Mouse (Mus musculus) heart, adult 2 months (tissue): ENCODE measurements around the gene Tcf12. TPM values are rescaled to one million over a fixed set of nuclear protein-coding genes. Genes with fewer than 3 reads are reported as not detected.

ENCODE experiments used
- DNase-seq, 2 experiments: peaks; one replicate each; pipeline ENCODE4 v3.0.0; 2021
- H3K27ac ChIP-seq: fragments of 200-600 bp; 2 replicates; pipeline ENCODE4 v1.8.1; 2022
- H3K27me3 ChIP-seq: fragments of 200-500 bp; 2 replicates; pipeline ENCODE4 v1.6.1; 2012; ENCODE audit warnings: mild to moderate bottlenecking, low read length, inconsistent platforms, mixed read lengths; ENCODE audit not compliant: control insufficient read depth, insufficient read depth
- H3K36me3 ChIP-seq: fragments of 200-500 bp; 2 replicates; pipeline ENCODE4 v1.6.1; 2012; ENCODE audit warnings: low read length, inconsistent platforms; ENCODE audit not compliant: control insufficient read depth, insufficient read depth
- H3K4me1 ChIP-seq: fragments of 200-500 bp; 2 replicates; pipeline ENCODE4 v1.6.1; 2011; ENCODE audit warnings: low read length; ENCODE audit not compliant: control insufficient read depth, insufficient read depth
- H3K4me3 ChIP-seq: fragments of 200-600 bp; 2 replicates; pipeline ENCODE4 v1.8.1; 2022
- H3K79me2 ChIP-seq: fragments of 200-500 bp; replicated peaks from 2 replicates; pipeline ENCODE4 v1.6.1; 2012; ENCODE audit warnings: mild to moderate bottlenecking, inconsistent platforms, low read length, moderate library complexity, mixed read lengths; ENCODE audit not compliant: control insufficient read depth, insufficient read depth
- H3K9ac ChIP-seq: fragments of 200-500 bp; 2 replicates; pipeline ENCODE4 v1.6.1; 2012; ENCODE audit warnings: low read depth, mild to moderate bottlenecking, control low read depth, inconsistent platforms, low read length, mixed read lengths
- CTCF ChIP-seq: fragments of 200-600 bp; IDR thresholded peaks from 2 replicates; pipeline ENCODE4 v1.8.1; 2022; ENCODE audit warnings: antibody characterized with exemption, mild to moderate bottlenecking, moderate library complexity
- EP300 ChIP-seq: fragments of 200-500 bp; IDR thresholded peaks from 2 replicates; pipeline ENCODE4 v1.6.1; 2011; ENCODE audit warnings: low read depth, low read length, control low read depth; ENCODE audit not compliant: insufficient read depth
- POLR2A ChIP-seq: fragments of 200-500 bp; IDR thresholded peaks from 2 replicates; pipeline ENCODE4 v1.6.1; 2011; ENCODE audit warnings: mild to moderate bottlenecking, low read depth, low read length, control low read depth; ENCODE audit not compliant: insufficient read depth
- WGBS: fragments of 180-500 bp; shearing (Covaris S2); methylation state at CpG from one replicate; pipeline ENCODE4 v1.1.7; 2018; 5-methylcytosine and 5-hydroxymethylcytosine counted together
- intact Hi-C: fragments of 180-260 bp; cut with DNase I; formaldehyde crosslinking; loops from one replicate; pipeline ENCODE4 v1.15.1; 2025
- polyA plus RNA-seq: library from polyadenylated mRNA; depleted of rRNA; stranded (reverse); fragments of >200 nt; gene quantifications from 2 replicates; pipeline ENCODE4 v1.2.3, GENCODE M21; 2012
- total RNA-seq, 2 experiments: library from RNA; stranded (reverse); gene quantifications; 2 replicates each; pipeline ENCODE4 v1.2.3; 2021

Tcf12 gene
- total and polyA plus RNA-seq, 3 experiments: 29.7 to 38.0 (median 33.9) TPM

- Histone ChIP-seq H3K4me1 (peaks cover 10% of the 10 kb centered on the region), H3K27ac (no peak overlapping the region), H3K36me3 (peaks cover 23% of the 10 kb centered on the region), H3K79me2 (no peaks in the 10 kb centered on the region), H3K4me3 (no peak overlapping the region), H3K9ac (no peak overlapping the region), H3K27me3 (no peaks in the 10 kb centered on the region)
- 72% methylated on average over 6 of the region's 6 CpGs for WGBS
- TF ChIP-seq EP300 (no peak), CTCF (no peak), POLR2A (no peak)
- DNase-seq: no peak
- intact Hi-C loops: loop anchor here (5.0 kb wide), 1 partner anchor 79 kb away; no protein-coding TSS in a partner anchor
Measured at GRCm38 (mm10) chr9:71976034-71976433, 135.6 kb downstream of the Tcf12 start.

GRCm38 (mm10) chr9:71975141-71975540, 136.5 kb downstream of the Tcf12 start:
- DNase-seq: no peak
- no peak overlapping the region for H3K4me3 ChIP-seq
- TF ChIP-seq CTCF: no peak
- TF ChIP-seq EP300: no peak
- no peak for TF ChIP-seq POLR2A
- peaks cover 7% of the 10 kb centered on the region for H3K4me1 ChIP-seq
- peaks cover 18% of the 10 kb centered on the region for H3K36me3 ChIP-seq
- H3K9ac ChIP-seq: no peak overlapping the region
- intact Hi-C loops: loop anchor here (5.0 kb wide), 1 partner anchor 78 kb away; no protein-coding TSS in a partner anchor
- H3K79me2 ChIP-seq: no peaks in the 10 kb centered on the region
- 68% methylated on average over 4 of the region's 4 CpGs for WGBS
- peak overlapping the region; percentile 55 for H3K27ac ChIP-seq
- H3K27me3 ChIP-seq: no peaks in the 10 kb centered on the region

DNA sequence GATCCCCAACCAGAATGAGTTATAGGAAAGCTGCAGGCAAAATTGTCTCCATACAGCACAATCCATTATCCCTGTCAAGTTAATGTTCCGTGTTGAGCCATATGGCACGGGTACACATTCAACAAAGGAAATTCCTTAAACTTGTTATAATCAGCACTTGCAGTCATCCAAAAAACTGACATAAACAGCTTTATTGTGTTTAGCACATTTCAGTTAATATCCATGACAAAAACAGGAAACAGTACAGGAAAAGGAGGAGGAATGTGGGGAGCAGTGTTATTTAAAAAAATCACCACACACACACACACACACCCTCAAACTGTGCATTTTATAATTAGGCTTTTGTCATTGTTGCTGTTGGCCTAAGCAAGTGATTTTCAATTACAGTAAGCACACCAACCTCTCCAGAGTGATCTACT, 137.1 kb downstream of the Tcf12 start:
- no peak for DNase-seq
- H3K27ac ChIP-seq: peak overlapping the region; percentile 55
- H3K79me2 ChIP-seq: no peaks in the 10 kb centered on the region
- TF ChIP-seq POLR2A: no peak
- TF ChIP-seq EP300: no peak
- TF ChIP-seq CTCF: no peak
- no peak overlapping the region for H3K4me3 ChIP-seq
- peaks cover 7% of the 10 kb centered on the region for H3K4me1 ChIP-seq
- H3K9ac ChIP-seq: no peak overlapping the region
- WGBS: 35% methylated on average over 2 of the region's 2 CpGs
- H3K27me3 ChIP-seq: no peaks in the 10 kb centered on the region
- intact Hi-C loops: no loop called here
- H3K36me3 ChIP-seq: peaks cover 18% of the 10 kb centered on the region

GRCm38 (mm10) chr9:71964039-71964438, 147.6 kb downstream of the Tcf12 start:
- Histone ChIP-seq H3K36me3 (no peaks in the 10 kb centered on the region), H3K9ac (no peak overlapping the region), H3K27me3 (no peaks in the 10 kb centered on the region), H3K79me2 (no peaks in the 10 kb centered on the region), H3K4me3 (no peak overlapping the region), H3K4me1 (peaks cover 3% of the 10 kb centered on the region), H3K27ac (no peak overlapping the region)
- intact Hi-C loops: no loop called here
- DNase-seq: no peak
- TF ChIP-seq EP300 (no peak), POLR2A (no peak), CTCF (no peak)
- 83% methylated on average over 4 of the region's 4 CpGs for WGBS

GRCm38 (mm10) chr9:71960026-71960396, 151.7 kb downstream of the Tcf12 start:
- intact Hi-C loops: no loop called here
- H3K4me3 ChIP-seq: peak overlapping the region; percentile 34
- H3K79me2 ChIP-seq: no peaks in the 10 kb centered on the region
- peak overlapping the region; percentile 72 for H3K27ac ChIP-seq
- H3K9ac ChIP-seq: peak overlapping the region; percentile 23; the same call in 1 of the 2 replicates
- TF ChIP-seq CTCF (peak; percentile 69), EP300 (no peak), POLR2A (no peak)
- H3K36me3 ChIP-seq: peaks cover 10% of the 10 kb centered on the region
- no peaks in the 10 kb centered on the region for H3K27me3 ChIP-seq
- no peak for DNase-seq
- peaks cover 6% of the 10 kb centered on the region for H3K4me1 ChIP-seq

DNA sequence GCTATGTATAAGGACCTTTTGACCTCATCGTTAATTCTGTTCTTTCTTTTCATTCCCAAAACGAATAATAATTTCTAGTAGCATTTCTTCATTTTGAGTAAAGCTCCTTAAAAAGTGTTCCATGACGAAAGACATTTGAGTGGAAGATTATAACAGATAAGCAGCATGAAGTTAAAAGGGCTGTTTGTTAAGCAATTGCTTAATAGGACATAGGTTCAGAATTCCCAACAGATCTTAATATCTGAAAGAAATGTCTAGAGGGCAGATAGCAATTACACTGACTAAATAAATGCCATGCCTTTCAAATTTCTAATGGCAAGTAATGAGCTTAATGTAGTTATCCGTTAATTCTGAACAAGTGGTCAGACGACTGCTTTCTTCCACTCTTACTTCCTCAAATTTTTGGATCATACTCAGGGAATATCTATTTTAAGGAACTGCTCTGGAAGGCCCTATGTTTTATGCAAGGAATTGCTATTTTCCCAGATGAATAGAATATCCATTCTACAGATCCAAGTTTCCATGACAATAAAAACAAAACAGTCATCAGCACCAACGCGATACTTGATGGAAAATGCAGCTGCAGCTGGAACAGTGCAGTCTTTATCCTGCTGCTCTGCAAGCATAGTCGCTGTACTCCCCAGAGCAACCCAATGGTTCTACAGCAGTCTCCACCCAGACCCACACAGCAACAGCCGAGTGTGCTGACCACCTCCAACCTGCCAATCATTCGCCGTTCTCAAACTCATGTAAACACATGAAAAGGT, 152.2 kb downstream of the Tcf12 start:
- Histone ChIP-seq H3K27ac (peak overlapping the region; percentile 72), H3K79me2 (no peaks in the 10 kb centered on the region), H3K36me3 (peaks cover 10% of the 10 kb centered on the region), H3K4me3 (peak overlapping the region; percentile 34), H3K9ac (peak overlapping the region; percentile 23; the same call in 1 of the 2 replicates), H3K27me3 (no peaks in the 10 kb centered on the region), H3K4me1 (peaks cover 6% of the 10 kb centered on the region)
- 25% methylated on average over 11 of the region's 11 CpGs for WGBS
- TF ChIP-seq POLR2A (peak; percentile 48; the same call in 1 of the 2 replicates), EP300 (peak; percentile 75; the same call in 1 of the 2 replicates), CTCF (no peak)
- peak; percentile 52 to 71 for DNase-seq
- intact Hi-C loops: loop anchor here (5.0 kb wide), 3 partner anchors 62 to 153 kb away; partner anchors contain the start of gene Tcf12
